8 mouse cellular contexts compared by ENCODE assay signal in genomic region chr17:70633181-70633944, GRCm38 (mm10).
DNase-seq lines count a peak whose midpoint lies in the region; ATAC-seq and TF ChIP-seq lines count a peak whose summit lies in the region.

No protein-coding gene starts in this region.

- no peak overlapping the region for H3K4me3 ChIP-seq in bone marrow, adult 2 months (replicated peaks; ENCODE audit: control insufficient read depth, low read depth, low read length)
- H3K4me3 ChIP-seq in embryonic facial prominence, embryonic 15.5 days (replicated peaks), result no peak overlapping the region
- H3K4me3 ChIP-seq in heart, embryonic 10.5 days, result no peak overlapping the region
- no peak overlapping the region for H3K4me3 ChIP-seq in limb, embryonic 11.5 days (ENCODE audit: low read depth, low read length)
- no peak overlapping the region for H3K4me3 ChIP-seq in midbrain, postnatal 0 days (ENCODE audit: low read depth, low read length)

- ATAC-seq in embryonic facial prominence, embryonic 15.5 days (ENCODE audit: insufficient number of reproducible peaks, low FRiP score, low TSS enrichment, low read depth), result no peak
- peak; percentile 31; the same call in 1 of the 2 replicates for ATAC-seq in limb, embryonic 11.5 days (ENCODE audit: insufficient number of reproducible peaks, low FRiP score, low TSS enrichment, low read depth)
- ATAC-seq in midbrain, postnatal 0 days (ENCODE audit: low FRiP score), result peak; percentile 94

- H3K27ac ChIP-seq in bone marrow, adult 2 months (ENCODE audit: control insufficient read depth, insufficient read depth, low read depth, low read length, poor library complexity), result no peak overlapping the region
- no peak overlapping the region for H3K27ac ChIP-seq in embryonic facial prominence, embryonic 15.5 days (replicated peaks)
- no peak overlapping the region for H3K27ac ChIP-seq in heart, embryonic 10.5 days
- H3K27ac ChIP-seq in limb, embryonic 11.5 days (replicated peaks; ENCODE audit: low read depth, low read length), result no peak overlapping the region
- H3K27ac ChIP-seq in midbrain, postnatal 0 days (ENCODE audit: low read depth, low read length), result no peak overlapping the region

- no peak overlapping the region for H3K9ac ChIP-seq in embryonic facial prominence, embryonic 15.5 days
- no peak overlapping the region for H3K9ac ChIP-seq in limb, embryonic 11.5 days (ENCODE audit: low read length)
- no peak overlapping the region for H3K9ac ChIP-seq in midbrain, postnatal 0 days (replicated peaks; ENCODE audit: low read length, poor library complexity, severe bottlenecking)

- no peak for TF ChIP-seq POLR2A in bone marrow, adult 2 months (IDR thresholded peaks at IDR 0.05; ENCODE audit: borderline replicate concordance, control insufficient read depth, low read depth, low read length)

- no peaks in the 10 kb centered on the region for H3K27me3 ChIP-seq in embryonic facial prominence, embryonic 15.5 days
- no peaks in the 10 kb centered on the region for H3K27me3 ChIP-seq in heart, embryonic 10.5 days (ENCODE audit: insufficient read depth, poor library complexity, severe bottlenecking)
- no peaks in the 10 kb centered on the region for H3K27me3 ChIP-seq in limb, embryonic 11.5 days (ENCODE audit: control insufficient read depth, insufficient read depth, low read length)
- no peaks in the 10 kb centered on the region for H3K27me3 ChIP-seq in midbrain, postnatal 0 days (ENCODE audit: insufficient read depth, low read length)

- no peaks in the 10 kb centered on the region for H3K36me3 ChIP-seq in embryonic facial prominence, embryonic 15.5 days
- H3K36me3 ChIP-seq in heart, embryonic 10.5 days, result no peaks in the 10 kb centered on the region
- H3K36me3 ChIP-seq in limb, embryonic 11.5 days (ENCODE audit: control insufficient read depth, insufficient read depth, low read length), result no peaks in the 10 kb centered on the region
- H3K36me3 ChIP-seq in midbrain, postnatal 0 days (ENCODE audit: insufficient read depth, low read length), result no peaks in the 10 kb centered on the region

- peak; percentile 39 for DNase-seq in 416B (ENCODE audit: low read depth)
- peak; percentile 86 for DNase-seq in heart, embryonic 10.5 days (ENCODE audit: low spot score)
- DNase-seq in kidney, adult 9 months, result peak; percentile 57
- DNase-seq in limb, embryonic 11.5 days (ENCODE audit: low spot score), result peak; percentile 86
- peak; percentile 96 for DNase-seq in midbrain, postnatal 0 days (ENCODE audit: low spot score)
- DNase-seq in testis, postnatal 14 days (ENCODE audit: low spot score), result peak; percentile 22

- peak; percentile 58 for TF ChIP-seq CTCF in bone marrow, adult 2 months (IDR thresholded peaks at IDR 0.05; ENCODE audit: control insufficient read depth, insufficient read depth, low read length)
- peak; percentile 89 for TF ChIP-seq CTCF in midbrain, postnatal 0 days (IDR thresholded peaks at IDR 0.05)

- no peaks in the 10 kb centered on the region for H3K9me3 ChIP-seq in embryonic facial prominence, embryonic 15.5 days (replicated peaks)
- H3K9me3 ChIP-seq in heart, embryonic 10.5 days, result no peaks in the 10 kb centered on the region
- H3K9me3 ChIP-seq in limb, embryonic 11.5 days (ENCODE audit: control insufficient read depth, low read length), result no peaks in the 10 kb centered on the region
- no peaks in the 10 kb centered on the region for H3K9me3 ChIP-seq in midbrain, postnatal 0 days (ENCODE audit: low read length)

- H3K4me2 ChIP-seq in embryonic facial prominence, embryonic 15.5 days (replicated peaks), result 0 out of 2 replicates have a peak overlapping the region, but pooled peaks have one; percentile 24
- H3K4me2 ChIP-seq in limb, embryonic 11.5 days (ENCODE audit: low read depth, severe bottlenecking), result no peak overlapping the region
- H3K4me2 ChIP-seq in midbrain, postnatal 0 days (ENCODE audit: low read depth, low read length, poor library complexity, severe bottlenecking), result 0 out of 2 replicates have a peak overlapping the region, but pooled peaks have one; percentile 18

- WGBS in bone marrow, adult 2 months, result 27% methylated on average over 9 of the region's 9 CpGs
- 16% methylated on average over 9 of the region's 9 CpGs for WGBS in embryonic facial prominence, embryonic 15.5 days
- 11% methylated on average over 9 of the region's 9 CpGs for WGBS in heart, embryonic 10.5 days
- 21% methylated on average over 9 of the region's 9 CpGs for WGBS in limb, embryonic 11.5 days
- 11% methylated on average over 9 of the region's 9 CpGs for WGBS in midbrain, postnatal 0 days

- H3K4me1 ChIP-seq in bone marrow, adult 2 months (ENCODE audit: control insufficient read depth, insufficient read depth, low read length), result no peaks in the 10 kb centered on the region
- H3K4me1 ChIP-seq in embryonic facial prominence, embryonic 15.5 days, result peaks cover 15% of the 10 kb centered on the region
- H3K4me1 ChIP-seq in heart, embryonic 10.5 days, result 0 out of 2 replicates have a peak, but pooled peaks cover 3% of the 10 kb centered on the region
- no peaks in the 10 kb centered on the region for H3K4me1 ChIP-seq in limb, embryonic 11.5 days (ENCODE audit: control insufficient read depth, insufficient read depth, low read length)
- no peaks in the 10 kb centered on the region; the same call in 1 of the 2 replicates for H3K4me1 ChIP-seq in midbrain, postnatal 0 days (ENCODE audit: insufficient read depth, low read length)

Comparison
In these comparisons a context has a peak if more than half of its experiments do, and no peak if none do; other contexts are left out.
1. DNase-seq: peak in every context shown above with its lines; median percentile 96 in midbrain, postnatal 0 days; 86 in heart, embryonic 10.5 days; 86 in limb, embryonic 11.5 days; 57 in kidney, adult 9 months; 39 in 416B; 22 in testis, postnatal 14 days.